Mouse (Mus musculus) frontal cortex, adult (tissue): ENCODE measurements around the gene Insc.

Source experiments
- ATAC-seq: cut with Nextera tagmentation; 2 replicates; pipeline ENCODE4 v1.9.2; 2017; ENCODE audit warnings: mild to moderate bottlenecking, moderate library complexity, mixed read lengths; ENCODE audit not compliant: low TSS enrichment

Gene Insc

GRCm38 (mm10) chr7:114762660-114763059 is 19.2 kb downstream of the Insc start:
- ATAC-seq = no peak

- ATAC-seq = no peak
Observed at GRCm38 (mm10) chr7:114765273-114765672, 21.8 kb downstream of the Insc start.

- ATAC-seq = no peak
Observed at GRCm38 (mm10) chr7:114766523-114766922, 23.0 kb downstream of the Insc start.

- ATAC-seq = no peak
Observed at GRCm38 (mm10) chr7:114768516-114768915, 25.0 kb downstream of the Insc start.

GRCm38 (mm10) chr7:114769041-114769440 is 25.5 kb downstream of the Insc start:
- ATAC-seq = no peak

GRCm38 (mm10) chr7:114770586-114770985 is 27.1 kb downstream of the Insc start:
- ATAC-seq = no peak

- no peak for ATAC-seq
Observed at GRCm38 (mm10) chr7:114771801-114772200, 28.3 kb downstream of the Insc start.

GRCm38 (mm10) chr7:114773781-114774180 is 30.3 kb downstream of the Insc start:
- ATAC-seq = no peak

GRCm38 (mm10) chr7:114775856-114776255 is 32.4 kb downstream of the Insc start:
- ATAC-seq = no peak

GRCm38 (mm10) chr7:114778156-114778770 is 34.8 kb downstream of the Insc start:
- ATAC-seq = no peak

GRCm38 (mm10) chr7:114779056-114779660 is 35.7 kb downstream of the Insc start:
- ATAC-seq = no peak

GRCm38 (mm10) chr7:114783291-114783690 is 39.8 kb downstream of the Insc start:
- ATAC-seq = no peak

- no peak for ATAC-seq
Observed at GRCm38 (mm10) chr7:114791087-114791486, 47.6 kb downstream of the Insc start.

GRCm38 (mm10) chr7:114792026-114792425 is 48.5 kb downstream of the Insc start:
- no peak for ATAC-seq

- no peak for ATAC-seq
Observed at GRCm38 (mm10) chr7:114794400-114794799, 50.9 kb downstream of the Insc start.

- ATAC-seq = no peak
Observed at GRCm38 (mm10) chr7:114802576-114802975, 59.1 kb downstream of the Insc start.

GRCm38 (mm10) chr7:114805311-114805710 is 61.8 kb downstream of the Insc start:
- ATAC-seq = no peak

GRCm38 (mm10) chr7:114807343-114807742 is 63.8 kb downstream of the Insc start:
- peak; percentile 99 for ATAC-seq

- no peak for ATAC-seq
Observed at GRCm38 (mm10) chr7:114808341-114808740, 64.8 kb downstream of the Insc start.

GRCm38 (mm10) chr7:114817291-114817806 is 73.9 kb downstream of the Insc start:
- peak; percentile 97 for ATAC-seq

- ATAC-seq = no peak
Observed at GRCm38 (mm10) chr7:114817879-114818278, 74.4 kb downstream of the Insc start.

GRCm38 (mm10) chr7:114818351-114818750 is 74.9 kb downstream of the Insc start:
- no peak for ATAC-seq

- no peak for ATAC-seq
Observed at GRCm38 (mm10) chr7:114818836-114819235, 75.3 kb downstream of the Insc start.

- no peak for ATAC-seq
Observed at GRCm38 (mm10) chr7:114822736-114823135, 79.2 kb downstream of the Insc start.
